Mouse (Mus musculus): Measurements from ENCODE around the gene Mfrp.

GRCm38 (mm10) chr9:44052855-44053254 is 48.7 kb upstream of the Mfrp start:
- TF ChIP-seq CTCF (IDR thresholded peaks at IDR 0.05; ENCODE audit: extremely low read depth, insufficient read depth, low read length) (peak; percentile 29; the same call in 1 of the 2 replicates), POLR2A (IDR thresholded peaks at IDR 0.05; ENCODE audit: extremely low read depth, insufficient read depth, low read length) (no peak)
